Mouse (Mus musculus): Measurements from ENCODE around the gene Adcy7.

The Adcy7 gene

DNA sequence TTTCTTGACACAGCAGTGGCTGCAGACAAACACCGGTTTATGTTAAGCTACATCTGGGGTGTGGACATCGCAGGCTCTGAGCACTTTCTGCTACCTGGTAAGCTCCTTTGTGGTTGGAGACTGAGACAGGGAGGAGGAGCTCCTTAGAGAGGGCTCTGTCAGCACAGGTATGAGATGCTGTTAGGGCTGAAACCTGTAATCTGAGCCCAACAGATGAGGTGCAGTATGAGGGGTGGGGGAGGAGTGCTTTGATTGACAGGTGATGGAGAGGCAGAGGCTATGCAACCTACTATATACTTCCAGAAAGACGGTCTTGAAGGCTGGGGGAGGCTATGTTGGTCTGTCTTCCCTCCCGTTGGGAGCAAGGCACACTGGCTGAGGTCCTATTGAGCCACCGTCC is 7.0 kb downstream of the Adcy7 start:
- DNase-seq, result no peak

DNA sequence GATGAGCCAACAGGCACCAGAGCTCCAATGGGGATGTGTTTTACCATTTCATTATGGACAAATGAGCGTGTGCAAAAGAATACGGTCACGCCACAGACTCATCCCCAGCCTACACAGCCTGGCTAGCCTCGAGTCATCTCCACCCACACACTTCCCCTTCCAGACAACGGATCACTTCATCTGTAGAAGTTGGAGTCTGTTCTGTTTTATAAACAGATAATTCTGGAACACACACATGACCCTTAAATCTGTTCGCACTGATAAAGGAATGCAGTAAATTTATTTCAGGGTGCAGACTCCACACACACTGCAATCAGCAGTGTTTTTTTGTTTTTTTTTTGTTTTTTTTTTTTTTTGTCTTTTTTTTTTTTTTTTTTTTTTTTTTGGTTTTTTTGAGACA is 7.5 kb downstream of the Adcy7 start:
- DNase-seq, result no peak

GRCm38 (mm10) chr8:88280904-88281303 is 8.7 kb downstream of the Adcy7 start:
- DNase-seq, result no peak

- no peak for DNase-seq
These were observed 10.5 kb downstream of the Adcy7 start for GRCm38 (mm10) chr8:88282684-88283083.

GRCm38 (mm10) chr8:88283243-88284115 is 11.3 kb downstream of the Adcy7 start:
- no peak for DNase-seq

GRCm38 (mm10) chr8:88284738-88285137 is 12.5 kb downstream of the Adcy7 start:
- no peak for DNase-seq

GRCm38 (mm10) chr8:88285469-88286356 is 13.5 kb downstream of the Adcy7 start:
- DNase-seq, result no peak

DNA sequence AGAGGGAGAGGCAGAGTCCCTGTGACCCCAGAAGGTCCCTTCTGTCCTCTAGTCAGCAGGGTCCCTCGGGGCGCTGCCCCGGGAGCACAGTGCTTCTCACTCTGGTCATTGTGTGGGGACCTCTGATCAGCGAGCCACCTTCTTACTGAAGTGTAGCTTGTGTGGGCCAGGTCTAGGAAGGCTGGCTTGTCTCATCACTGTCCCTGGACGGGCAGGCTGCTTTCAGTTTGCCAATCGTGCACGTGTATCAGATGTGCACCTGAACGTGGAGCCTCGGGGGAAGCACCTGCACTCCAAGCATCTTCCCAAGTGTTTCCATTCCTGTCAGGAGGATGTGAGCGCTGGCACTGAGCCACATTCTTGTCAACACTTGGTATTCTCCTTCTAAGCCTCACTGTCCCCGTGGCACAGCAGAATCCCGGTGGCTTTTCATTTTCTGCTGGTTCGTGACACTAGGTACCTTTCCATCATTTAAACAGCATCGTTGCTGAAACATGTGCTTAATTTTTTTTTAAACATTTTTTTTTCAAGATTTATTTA is 14.3 kb downstream of the Adcy7 start:
- no peak for DNase-seq

- no peak for DNase-seq
These were observed 16.5 kb downstream of the Adcy7 start for GRCm38 (mm10) chr8:88288622-88289242.

GRCm38 (mm10) chr8:88289901-88290300 is 17.7 kb downstream of the Adcy7 start:
- no peak for DNase-seq

DNA sequence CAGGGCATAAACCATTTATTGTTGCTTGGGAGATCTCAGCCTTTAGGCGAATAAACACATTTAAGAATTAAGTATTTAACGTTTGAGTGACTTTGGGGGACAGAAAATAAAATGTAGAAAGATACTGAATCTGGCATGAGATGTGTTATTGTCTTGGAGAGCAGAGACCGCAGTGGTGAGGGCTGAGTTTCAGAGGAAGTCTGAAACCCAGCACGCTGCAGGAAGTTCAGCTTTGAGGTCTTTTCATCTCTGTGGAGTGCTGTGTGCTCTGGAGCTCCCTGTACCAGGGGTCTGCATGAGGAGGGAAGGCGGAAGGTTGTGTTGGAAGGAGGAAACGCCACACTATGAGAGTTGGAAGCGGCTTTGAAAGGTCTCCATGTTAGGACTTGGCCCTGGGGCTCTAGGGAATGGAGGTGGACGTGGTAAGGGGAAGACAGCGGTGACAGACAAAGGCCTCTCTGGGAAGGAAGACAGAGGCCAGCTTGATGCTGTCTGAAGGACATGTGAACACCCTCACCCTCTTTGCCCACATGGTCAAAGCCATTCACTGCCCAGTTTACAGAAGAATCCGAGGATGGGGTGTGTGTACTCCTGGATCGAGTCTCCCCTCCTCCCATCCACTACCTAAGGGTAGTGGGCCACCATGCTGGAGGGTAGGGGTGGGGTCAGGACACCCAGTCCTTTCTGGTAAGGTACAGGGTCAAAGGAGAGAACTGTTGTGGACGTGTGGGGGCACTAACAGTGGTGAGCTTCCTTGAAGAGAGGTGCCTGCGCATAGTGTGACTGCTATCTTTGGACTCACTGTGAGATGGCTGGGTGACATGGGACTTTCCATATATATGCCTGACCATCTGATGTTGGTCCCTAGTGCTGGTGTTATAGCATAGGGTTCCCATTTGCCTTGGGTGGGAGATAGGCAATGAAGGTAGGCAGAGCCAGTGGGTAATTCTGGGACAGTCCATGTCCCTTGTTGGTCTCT is 18.4 kb downstream of the Adcy7 start:
- no peak for DNase-seq

DNA sequence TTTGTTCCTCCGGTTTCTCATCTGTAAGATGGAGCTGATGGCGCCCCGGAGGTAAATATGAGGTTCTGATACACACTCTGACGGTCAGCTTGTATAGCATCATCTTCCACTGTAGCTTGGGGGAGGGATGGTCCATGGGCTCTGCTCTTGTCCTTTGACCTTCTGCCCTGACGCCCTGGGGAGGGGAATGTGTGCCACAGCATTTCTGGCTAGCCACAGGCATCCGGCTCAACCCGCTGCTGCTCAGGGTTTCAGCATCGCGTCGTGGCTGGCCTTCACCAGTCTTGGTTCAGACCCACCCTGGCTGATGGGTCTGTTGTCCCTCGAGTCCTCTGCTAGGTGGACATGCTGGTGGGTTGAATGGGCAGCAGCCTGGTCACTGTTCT is 19.1 kb downstream of the Adcy7 start:
- no peak for DNase-seq

DNA sequence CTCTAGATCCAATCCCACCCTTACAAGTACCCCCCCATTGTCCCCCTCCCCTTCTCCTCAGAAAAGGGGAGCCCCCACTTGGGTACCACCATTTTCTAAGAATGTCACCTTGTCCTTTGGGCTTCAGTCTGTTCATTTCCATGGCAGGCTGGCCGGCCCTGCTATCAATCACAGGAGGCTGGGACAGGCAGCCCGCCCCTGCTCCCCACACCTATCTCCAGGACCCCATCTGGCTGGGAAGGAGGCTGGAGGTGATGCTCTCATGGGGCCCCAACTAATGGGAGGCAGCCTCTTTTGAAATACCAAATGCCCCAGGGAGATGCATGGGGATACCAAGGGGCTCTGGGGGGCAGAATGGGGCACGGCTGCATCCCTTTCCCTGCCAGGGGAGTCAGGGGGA is 20.7 kb downstream of the Adcy7 start:
- DNase-seq, result no peak

DNA sequence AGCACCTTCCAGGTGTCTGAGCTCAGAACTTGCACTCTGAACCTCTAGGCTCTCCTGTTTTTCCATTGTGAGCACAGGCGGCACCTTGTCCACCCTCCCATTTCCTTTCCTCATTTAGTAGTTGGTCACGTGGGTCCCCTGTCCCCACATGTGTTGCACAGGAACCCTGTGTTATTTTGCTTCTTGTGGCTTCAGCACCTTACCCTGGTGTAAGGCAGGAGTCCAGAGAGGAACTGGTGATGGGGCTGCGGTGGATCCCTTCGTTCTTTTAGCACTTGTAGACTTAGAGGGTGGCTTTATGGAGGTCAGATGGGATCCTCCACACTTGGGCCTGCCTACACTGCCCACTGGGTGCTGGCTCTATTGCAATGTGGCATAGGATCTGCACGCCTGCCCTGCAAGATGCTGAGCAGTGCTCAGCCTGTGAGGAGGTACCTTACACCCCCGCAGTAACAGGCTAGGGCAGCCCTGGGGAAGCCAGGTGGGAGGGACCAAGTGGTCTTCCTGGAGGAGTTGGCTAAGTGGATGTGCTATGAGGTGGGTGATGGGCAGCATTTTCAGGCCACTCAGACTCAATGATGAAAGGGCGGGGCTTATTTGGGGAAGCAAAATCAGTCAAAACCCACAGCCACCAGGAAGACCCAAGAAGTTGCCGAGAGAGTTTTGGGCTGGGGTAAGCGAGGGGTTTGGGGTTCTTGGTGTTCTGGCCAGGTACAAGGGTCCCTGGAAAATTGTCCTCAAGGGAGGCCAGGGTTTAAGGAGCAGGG is 21.6 kb downstream of the Adcy7 start:
- no peak for DNase-seq

GRCm38 (mm10) chr8:88294977-88295376 is 22.8 kb downstream of the Adcy7 start:
- DNase-seq, result no peak

GRCm38 (mm10) chr8:88297976-88298732 is 26.0 kb downstream of the Adcy7 start:
- peak; percentile 58 to 66 for DNase-seq

GRCm38 (mm10) chr8:88298733-88299103 is 26.5 kb downstream of the Adcy7 start:
- DNase-seq, result no peak

DNA sequence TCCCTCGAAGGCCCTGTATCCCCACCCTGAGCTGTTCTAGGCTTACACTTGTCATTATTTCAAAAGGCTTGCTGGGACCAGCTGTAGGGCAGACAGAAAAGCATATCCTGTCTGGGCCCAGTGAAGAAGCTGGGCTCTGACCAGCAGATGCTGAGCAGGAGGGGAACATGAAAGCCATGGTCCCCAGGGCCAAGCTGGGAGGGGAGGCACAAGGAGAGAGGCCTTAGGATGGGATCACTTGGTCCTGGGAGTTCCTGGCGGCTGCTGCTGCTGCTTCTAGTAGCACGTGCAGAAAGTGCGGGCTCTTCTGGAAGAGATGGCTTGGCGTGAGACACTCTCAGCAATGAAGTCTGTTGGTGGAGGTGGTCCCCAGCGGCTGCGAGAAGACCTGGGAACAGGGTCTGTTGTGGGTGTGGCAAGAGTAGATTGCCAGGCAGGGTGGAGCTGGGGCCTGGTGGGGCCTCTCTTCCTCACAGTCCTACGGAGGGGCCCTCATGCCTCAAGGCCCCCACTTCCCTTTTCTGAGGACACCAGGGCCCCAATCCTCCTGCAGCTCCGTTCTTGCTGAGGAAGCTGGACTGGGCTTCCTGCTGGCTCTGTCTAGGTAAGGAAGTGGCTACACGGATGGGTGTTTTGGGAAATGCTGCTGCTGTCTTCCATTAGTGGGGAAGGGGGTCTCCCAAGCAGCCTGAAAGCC is 27.9 kb downstream of the Adcy7 start:
- DNase-seq, result no peak

DNA sequence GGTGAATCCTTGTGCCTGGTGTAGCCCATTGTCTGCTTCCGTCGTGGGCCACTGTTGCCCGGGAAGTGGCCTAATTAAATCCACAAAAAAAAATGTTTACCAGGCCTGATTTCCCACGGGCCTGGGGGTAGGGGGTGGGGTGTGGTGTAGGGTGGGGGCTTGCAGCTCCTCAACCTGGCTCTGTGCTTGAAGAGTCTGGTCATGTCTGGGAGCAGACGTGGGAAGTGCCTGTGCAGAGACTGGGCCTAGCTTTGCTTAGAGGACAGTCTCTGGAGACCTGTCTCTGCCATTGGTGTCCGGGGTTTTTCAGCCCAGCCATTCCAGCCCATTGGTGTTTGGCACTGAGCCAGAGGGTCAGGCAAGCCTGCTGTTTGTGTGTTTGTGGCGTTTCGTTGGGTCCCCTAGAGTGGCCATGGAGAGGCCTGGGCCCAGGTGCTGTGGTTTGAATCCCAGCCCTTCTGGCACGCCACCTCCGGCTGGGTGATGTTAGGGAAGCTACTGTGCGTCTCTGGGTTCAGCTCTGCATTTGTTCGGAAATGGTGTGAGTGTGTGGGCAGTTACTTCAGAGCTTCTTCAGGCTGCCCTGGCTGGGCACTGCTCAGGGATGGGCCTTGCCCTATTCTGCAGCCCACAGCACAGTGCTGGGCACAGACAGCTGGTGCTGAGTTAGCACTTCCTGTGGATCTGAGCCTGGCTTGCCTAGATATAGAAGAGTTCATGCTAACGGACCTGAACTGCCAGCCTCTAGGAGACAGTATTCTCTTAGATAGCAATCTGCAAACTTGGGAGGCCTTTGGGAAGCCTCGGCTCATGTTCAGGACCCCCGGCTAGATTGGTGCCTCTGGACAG is 29.6 kb downstream of the Adcy7 start:
- DNase-seq, result no peak
